Mouse (Mus musculus): ENCODE measurements around the gene Lpp.

The Lpp gene

GRCm38 (mm10) chr16:24941306-24942160, 548.2 kb downstream of the Lpp start:
- 72% methylated on average over 9 of the region's 9 CpGs for WGBS

- WGBS: 75% methylated on average over 6 of the region's 6 CpGs
These were observed 550.4 kb downstream of the Lpp start for GRCm38 (mm10) chr16:24943486-24944261.

GRCm38 (mm10) chr16:24946356-24946755, 553.0 kb downstream of the Lpp start:
- 89% methylated on average over 1 of the region's 1 CpGs for WGBS

- WGBS: 87% methylated on average over 1 of the region's 1 CpGs
These were observed 554.2 kb downstream of the Lpp start for GRCm38 (mm10) chr16:24947485-24947884.

- 60% methylated on average over 3 of the region's 3 CpGs for WGBS
These were observed 554.9 kb downstream of the Lpp start for GRCm38 (mm10) chr16:24948091-24948690.

- WGBS: 92% methylated on average over 3 of the region's 3 CpGs
These were observed 556.0 kb downstream of the Lpp start for GRCm38 (mm10) chr16:24949265-24949664.

- WGBS: 83% methylated on average over 6 of the region's 6 CpGs
These were observed 556.9 kb downstream of the Lpp start for GRCm38 (mm10) chr16:24950112-24950743.

- WGBS: 84% methylated on average over 5 of the region's 5 CpGs
These were observed 558.6 kb downstream of the Lpp start for GRCm38 (mm10) chr16:24951909-24952308.

- 41% methylated on average over 7 of the region's 7 CpGs for WGBS
These were observed 561.7 kb downstream of the Lpp start for GRCm38 (mm10) chr16:24955054-24955453.

GRCm38 (mm10) chr16:24958661-24959060, 565.4 kb downstream of the Lpp start:
- WGBS: 89% methylated on average over 1 of the region's 1 CpGs

- 62% methylated on average over 10 of the region's 10 CpGs for WGBS
These were observed 567.8 kb downstream of the Lpp start for GRCm38 (mm10) chr16:24960901-24961806.

- WGBS: 96% methylated on average over 1 of the region's 1 CpGs
These were observed 571.0 kb downstream of the Lpp start for GRCm38 (mm10) chr16:24964311-24964710.

GRCm38 (mm10) chr16:24965091-24965490, 571.8 kb downstream of the Lpp start:
- 87% methylated on average over 4 of the region's 4 CpGs for WGBS

- WGBS: 49% methylated on average over 9 of the region's 9 CpGs
These were observed 573.2 kb downstream of the Lpp start for GRCm38 (mm10) chr16:24966460-24966859.

- WGBS: 53% methylated on average over 5 of the region's 5 CpGs
These were observed 579.8 kb downstream of the Lpp start for GRCm38 (mm10) chr16:24973009-24973631.

- 100% methylated on average over 1 of the region's 1 CpGs for WGBS
These were observed 584.5 kb downstream of the Lpp start for GRCm38 (mm10) chr16:24977771-24978170.

- 78% methylated on average over 1 of the region's 1 CpGs for WGBS
These were observed 584.9 kb downstream of the Lpp start for GRCm38 (mm10) chr16:24978226-24978625.

GRCm38 (mm10) chr16:24979391-24979790, 586.1 kb downstream of the Lpp start:
- WGBS: 98% methylated on average over 4 of the region's 4 CpGs

GRCm38 (mm10) chr16:24982828-24983227, 589.5 kb downstream of the Lpp start:
- 70% methylated on average over 4 of the region's 4 CpGs for WGBS

GRCm38 (mm10) chr16:24990331-24990730, 597.0 kb downstream of the Lpp start:
- 38% methylated on average over 11 of the region's 11 CpGs for WGBS
